Mouse (Mus musculus) adipocyte (in vitro differentiated cells): Measurements from ENCODE around the gene Sstr5.

ENCODE experiments used
- DNase-seq: peaks from one replicate; pipeline ENCODE4 v3.0.0-alpha.2; 2016; ENCODE audit warnings: low spot score

Sstr5 gene

DNA sequence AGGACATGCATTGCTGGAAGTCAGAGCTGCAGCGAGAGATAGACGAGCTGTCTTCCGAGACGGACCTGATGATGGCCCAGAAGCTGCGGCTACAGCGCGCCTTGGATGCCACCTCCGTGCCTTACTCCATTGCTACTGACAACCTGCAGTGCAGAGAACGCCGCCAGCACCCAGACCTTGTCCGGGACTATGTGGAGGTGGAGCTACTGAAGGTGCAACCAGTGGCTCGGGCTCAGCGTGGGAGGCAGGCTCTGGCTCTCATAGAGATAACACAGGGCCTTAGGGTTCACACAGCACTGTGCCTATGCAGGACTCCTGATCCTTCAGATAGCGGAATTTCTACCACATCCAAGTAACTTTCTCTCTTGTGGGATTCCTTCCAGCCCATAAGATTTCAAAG lies 25.0 kb downstream of the Sstr5 start:
- no peak for DNase-seq

DNA sequence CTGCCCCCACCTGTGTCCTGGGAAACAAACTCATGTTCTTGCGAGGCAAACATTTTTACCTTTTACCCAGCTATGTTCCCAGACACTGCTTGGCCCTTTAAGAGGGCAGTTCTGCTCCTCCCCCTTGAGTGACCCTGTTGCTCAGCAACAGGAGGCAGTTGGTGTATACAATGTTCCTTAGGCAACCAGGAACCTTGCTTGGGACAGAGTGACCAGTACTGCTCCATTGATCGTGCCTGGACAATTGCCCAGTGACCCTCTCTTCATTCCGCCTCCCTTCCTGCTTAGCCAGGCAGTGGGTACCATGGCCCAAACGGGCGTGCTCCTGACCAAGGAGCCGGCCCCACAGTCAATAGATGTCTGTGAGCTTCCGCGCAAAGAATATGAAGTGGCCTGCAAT lies 25.7 kb downstream of the Sstr5 start:
- DNase-seq, result peak; percentile 25

DNA sequence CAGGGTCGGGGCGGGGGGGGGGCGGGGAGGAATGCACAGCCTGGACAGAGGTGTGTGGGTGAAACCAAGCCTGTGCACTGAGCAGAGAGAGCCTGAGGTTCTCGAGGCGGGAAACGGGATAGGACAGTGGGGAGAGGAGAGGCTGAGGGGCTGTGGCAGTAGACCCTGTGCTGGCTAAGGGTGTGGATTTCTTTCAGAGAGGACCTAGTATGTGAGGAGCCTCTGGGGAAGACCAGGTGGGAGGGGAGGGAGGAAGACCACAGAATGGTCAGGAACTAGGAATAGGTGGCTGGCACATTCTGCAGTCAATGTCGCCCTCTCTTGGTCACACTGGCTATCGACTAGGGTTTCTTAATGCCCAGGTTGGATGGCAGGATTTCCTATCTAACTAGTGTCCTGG lies 27.3 kb downstream of the Sstr5 start:
- peak; percentile 74 for DNase-seq

GRCm38 (mm10) chr17:25468301-25468700 lies 28.8 kb downstream of the Sstr5 start:
- no peak for DNase-seq

DNA sequence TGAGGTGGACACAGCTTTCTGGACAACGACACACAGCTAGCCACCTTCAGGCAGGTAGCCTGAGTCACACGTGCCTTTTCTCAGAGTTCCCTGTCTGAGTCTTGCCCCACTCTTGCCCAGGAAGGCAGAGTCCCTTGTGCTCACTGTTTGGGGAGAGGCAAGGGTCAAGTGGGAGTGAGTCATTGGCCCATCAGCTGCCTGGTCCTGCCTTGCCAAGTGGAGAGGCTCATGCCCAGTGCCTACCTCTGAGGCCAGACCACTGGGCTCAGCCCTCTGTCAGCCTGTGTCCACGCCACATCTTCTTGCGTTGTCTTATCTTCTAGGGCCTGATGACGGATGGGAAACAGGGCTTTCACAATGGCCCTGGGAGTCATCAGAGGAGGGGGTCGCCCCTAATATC lies 29.3 kb downstream of the Sstr5 start:
- DNase-seq, result no peak

DNA sequence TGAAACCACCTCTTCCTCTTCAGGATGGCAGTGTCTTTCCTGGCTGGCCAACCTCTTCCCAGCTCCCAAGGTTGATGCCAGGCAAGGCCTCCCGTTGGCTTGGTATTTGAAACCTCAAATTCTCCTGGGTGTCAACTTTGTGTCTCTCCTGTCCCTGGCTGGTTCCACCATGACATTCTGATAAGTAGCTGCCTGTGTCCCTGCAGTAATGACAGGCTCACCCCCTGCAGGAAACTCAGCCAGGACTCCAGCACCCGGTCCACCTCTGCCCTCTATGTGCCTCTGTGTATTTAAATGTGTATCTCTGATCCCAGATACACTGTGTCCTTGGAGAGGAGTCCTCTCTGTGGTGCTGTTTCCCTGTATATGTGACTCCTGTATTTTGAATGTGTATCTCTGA lies 30.8 kb downstream of the Sstr5 start:
- DNase-seq, result no peak

DNA sequence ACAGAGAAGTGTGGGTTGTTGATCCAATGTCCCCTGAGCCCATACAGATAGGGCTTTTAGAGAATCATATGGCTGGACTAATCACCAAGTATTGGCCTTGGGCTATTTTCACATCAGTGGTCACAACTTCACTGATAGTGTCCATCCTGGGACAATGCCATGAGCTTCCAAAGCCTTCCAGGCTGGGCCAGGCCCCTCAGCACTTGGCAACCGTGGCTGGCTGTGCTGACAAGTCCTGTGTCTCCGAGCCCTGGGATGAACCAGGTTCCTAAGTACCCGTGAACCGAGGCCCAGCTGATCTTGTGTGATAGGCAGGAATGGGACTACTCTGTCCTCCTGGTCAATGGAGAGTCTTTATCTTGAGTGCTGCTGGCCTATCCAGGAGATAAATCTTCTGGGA lies 33.0 kb downstream of the Sstr5 start:
- no peak for DNase-seq

DNA sequence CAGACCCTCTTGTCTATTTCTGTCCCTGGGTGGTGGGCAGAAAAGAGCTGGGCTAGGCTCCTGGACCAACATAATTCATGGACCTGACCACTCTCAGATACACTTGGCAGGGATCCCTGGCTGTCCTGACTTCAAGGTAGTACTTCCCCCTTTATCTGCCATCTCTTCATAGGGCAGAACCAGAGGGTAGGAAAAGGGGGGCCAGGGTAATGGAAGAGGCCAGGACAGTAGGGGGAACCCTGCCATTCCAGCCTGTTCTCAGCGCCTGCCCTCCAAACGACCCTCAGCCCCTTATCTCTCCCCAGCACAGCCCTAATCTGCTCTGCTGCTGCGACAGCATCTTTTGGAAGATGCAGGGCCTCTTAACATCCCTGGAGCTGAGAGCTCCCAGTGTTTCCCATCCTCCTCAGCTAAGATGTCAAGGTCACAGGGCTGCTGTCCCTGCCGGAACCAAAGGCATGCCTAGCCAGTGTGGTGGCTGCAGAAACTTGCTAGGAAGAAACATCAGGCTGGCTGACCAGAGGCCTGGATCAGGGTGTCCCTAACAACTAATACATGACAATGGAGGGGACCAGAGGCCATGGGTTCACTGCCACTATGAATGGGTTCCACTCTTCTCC lies 33.7 kb downstream of the Sstr5 start:
- no peak for DNase-seq

DNA sequence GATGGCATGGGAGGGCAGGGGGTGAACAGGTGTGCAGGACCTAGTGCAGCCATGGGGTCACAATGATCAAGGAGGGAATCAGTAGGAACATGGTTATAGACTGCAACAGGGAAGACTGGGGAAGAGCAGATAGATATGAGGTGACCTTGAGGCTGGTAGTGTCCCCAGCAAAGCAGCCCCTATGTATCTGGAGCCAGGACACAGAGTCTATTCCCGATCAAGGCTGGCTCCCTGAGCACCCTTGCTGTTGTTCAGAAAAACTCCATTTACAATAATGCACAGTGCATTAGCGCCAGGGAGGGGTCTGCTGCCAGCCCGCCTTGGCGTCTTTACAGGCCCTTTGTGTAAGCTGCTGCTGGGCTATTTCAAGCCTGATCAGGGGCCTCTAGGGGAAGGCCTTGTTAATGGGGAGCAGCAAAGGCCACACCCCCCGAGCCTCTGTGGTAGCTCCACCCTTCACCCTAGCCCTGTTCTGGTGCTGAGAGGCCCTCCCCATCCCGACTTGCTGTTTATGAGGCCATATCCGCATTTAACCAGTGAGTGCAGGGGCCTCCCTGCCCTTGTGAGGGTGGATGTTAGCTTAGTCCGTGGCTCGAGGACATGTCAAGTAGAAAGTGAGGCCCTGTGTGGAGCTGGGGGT lies 34.7 kb downstream of the Sstr5 start:
- DNase-seq, result no peak

GRCm38 (mm10) chr17:25456540-25456939 lies 40.5 kb downstream of the Sstr5 start:
- no peak for DNase-seq

- no peak for DNase-seq
Measured at GRCm38 (mm10) chr17:25454272-25454671, 42.8 kb downstream of the Sstr5 start, which contains the start of gene Tekt4. Gene Tekt4 (plus strand): TSS chr17:25454615.

GRCm38 (mm10) chr17:25452246-25452965 lies 44.7 kb downstream of the Sstr5 start:
- no peak for DNase-seq

DNA sequence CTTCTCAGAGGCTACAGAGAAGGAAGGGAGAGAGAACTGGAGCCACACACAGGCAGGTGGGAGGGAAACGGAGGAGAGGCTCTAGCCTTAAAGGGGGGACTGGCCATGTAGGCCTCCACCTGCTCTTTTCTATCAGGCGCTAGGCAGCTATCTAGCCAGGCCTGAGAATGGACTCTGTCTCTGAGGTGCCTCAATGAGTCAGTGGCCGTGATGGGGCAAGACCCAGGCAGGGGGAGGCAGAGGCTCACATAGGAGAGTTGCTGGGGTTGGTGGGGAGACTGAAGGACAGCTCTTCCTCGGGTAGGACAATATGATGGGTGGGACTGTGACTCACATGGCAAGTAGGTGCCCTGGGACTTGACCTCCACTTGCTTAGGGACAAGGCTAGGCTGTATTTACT lies 46.8 kb downstream of the Sstr5 start:
- no peak for DNase-seq

DNA sequence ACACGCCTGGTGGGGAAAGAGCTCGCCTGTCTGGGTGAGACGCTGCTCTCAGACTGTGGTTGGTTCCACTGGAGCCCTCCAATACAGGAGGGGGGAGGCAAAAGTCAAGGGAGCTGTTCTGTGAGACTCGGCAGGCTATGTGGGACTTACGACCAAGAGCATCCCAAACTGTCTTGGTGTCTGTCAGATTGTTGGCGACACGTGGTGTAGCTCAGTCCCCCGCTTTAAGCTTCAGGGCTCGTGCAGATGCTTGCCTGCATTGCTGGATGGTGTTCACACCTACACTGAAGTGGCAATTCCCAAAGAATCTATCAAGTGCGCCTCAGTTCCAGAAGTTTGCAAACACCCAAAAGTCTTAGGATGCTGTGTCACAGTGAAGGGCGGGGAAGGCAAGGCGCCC lies 49.2 kb downstream of the Sstr5 start:
- DNase-seq, result no peak

DNA sequence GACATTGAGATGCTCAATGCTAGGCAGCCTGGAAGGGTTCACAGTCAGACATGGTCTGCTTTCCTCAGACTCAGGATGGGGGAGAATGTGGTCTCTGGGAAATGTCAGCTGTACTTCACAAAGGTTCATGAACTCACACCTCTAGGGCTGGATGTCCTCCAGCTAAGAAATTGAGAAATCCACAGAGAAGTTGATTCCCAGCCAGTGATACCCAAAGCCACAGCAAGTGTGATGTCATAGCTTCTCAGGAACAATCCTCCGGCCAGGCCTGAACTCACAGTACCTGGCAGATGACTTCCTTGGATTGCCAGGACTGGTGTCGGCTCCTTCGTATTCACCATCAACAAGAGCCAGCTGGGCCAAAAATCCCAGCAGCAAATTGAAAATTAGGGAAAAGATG lies 51.2 kb downstream of the Sstr5 start:
- DNase-seq, result no peak

DNA sequence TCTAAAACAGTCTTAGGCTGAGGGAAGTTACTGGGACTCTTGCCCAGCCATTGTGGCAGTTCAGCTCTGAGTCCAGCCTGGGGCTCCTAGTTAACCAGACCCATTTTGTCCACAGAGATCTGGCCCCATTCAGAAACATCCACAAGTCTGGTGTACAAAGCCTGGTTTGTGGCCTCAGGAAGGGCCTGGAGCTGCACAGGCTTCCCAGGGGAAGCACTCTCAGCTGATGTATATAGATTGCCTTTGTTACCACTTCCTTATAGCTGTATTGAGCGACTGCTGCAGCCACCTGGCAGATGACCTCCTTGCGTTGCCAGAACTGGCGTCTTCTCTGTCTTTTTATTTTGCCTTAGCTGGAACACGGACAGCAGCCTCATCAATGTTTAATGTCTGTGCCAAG lies 52.0 kb downstream of the Sstr5 start:
- DNase-seq, result no peak

DNA sequence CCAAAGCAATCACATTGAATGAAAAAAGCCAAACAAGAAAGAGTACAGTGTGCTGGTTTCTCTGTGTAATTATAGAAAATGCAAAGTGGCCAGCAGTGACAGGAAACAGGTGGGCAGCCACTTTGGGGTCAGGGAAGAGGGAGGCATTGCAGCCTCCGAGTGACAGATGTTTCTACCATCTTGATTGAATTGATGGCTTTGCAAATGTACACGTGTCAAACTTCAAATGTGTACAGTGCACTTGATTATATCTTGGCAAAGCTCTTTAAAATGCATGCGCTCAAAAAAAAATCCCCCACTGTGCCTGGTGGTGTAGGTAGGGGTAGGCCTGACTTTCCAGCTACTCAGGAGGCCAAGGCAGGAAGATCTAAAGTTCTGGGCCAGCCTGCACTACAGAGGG lies 54.2 kb downstream of the Sstr5 start:
- DNase-seq, result no peak

DNA sequence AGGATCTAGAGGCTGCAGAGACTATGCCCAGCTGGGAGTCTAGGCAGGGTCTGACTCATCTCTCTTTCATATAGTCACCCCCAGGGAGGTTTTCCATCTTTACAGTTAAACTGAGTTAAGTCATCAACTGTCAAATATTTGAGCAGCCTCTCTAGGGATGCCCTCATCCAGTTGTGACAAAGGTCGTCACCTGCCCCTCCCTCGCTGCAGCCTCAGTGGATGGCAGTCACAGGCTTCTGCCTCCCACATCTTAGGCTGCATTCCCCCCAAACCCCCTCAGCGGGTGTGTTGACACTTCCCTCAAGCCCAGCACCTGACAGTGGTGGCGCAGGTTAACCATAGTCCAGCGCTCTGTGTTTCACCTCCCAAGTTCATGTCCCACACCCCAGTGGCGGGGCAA lies 55.7 kb downstream of the Sstr5 start:
- DNase-seq, result no peak
